Mouse (Mus musculus) limb, embryonic 11.5 days (tissue): ENCODE results near the gene Olfr968. TPM values are rescaled to one million over a fixed set of nuclear protein-coding genes. Genes with fewer than 3 reads are reported as not detected.

ENCODE experiments used
- ATAC-seq: fragments of 200-750 bp; cut with Nextera tagmentation; 2 replicates; pipeline ENCODE4 v1.8.0; 2017; ENCODE audit warnings: low read depth; ENCODE audit not compliant: insufficient number of reproducible peaks, low FRiP score, low TSS enrichment
- DNase-seq: peaks from one replicate; pipeline ENCODE4 v3.0.0-alpha.2; 2015; ENCODE audit warnings: low spot score
- H3K27ac ChIP-seq: fragments of 300-500 bp; sonication (generic); replicated peaks from 2 replicates; pipeline ENCODE4 v1.5.1; 2014; ENCODE audit warnings: low read depth, mild to moderate bottlenecking, low read length
- H3K27me3 ChIP-seq: fragments of 300-500 bp; sonication (generic); 2 replicates; pipeline ENCODE4 v1.6.1; 2014; ENCODE audit warnings: mild to moderate bottlenecking, low read length, mixed read lengths; ENCODE audit not compliant: control insufficient read depth, insufficient read depth
- H3K36me3 ChIP-seq: fragments of 300-500 bp; sonication (generic); 2 replicates; pipeline ENCODE4 v1.6.1; 2014; ENCODE audit warnings: mild to moderate bottlenecking, low read length, moderate library complexity, mixed read lengths; ENCODE audit not compliant: control insufficient read depth, insufficient read depth
- H3K4me1 ChIP-seq: fragments of 300-500 bp; sonication (generic); 2 replicates; pipeline ENCODE4 v1.6.1; 2014; ENCODE audit warnings: low read length, mixed read lengths; ENCODE audit not compliant: control insufficient read depth, insufficient read depth
- H3K4me2 ChIP-seq: fragments of 300-500 bp; sonication (generic); 2 replicates; pipeline ENCODE4 v1.6.1; 2014; ENCODE audit warnings: low read depth, mild to moderate bottlenecking, moderate library complexity; ENCODE audit not compliant: severe bottlenecking
- H3K4me3 ChIP-seq: fragments of 300-500 bp; sonication (generic); 2 replicates; pipeline ENCODE4 v1.5.1; 2014; ENCODE audit warnings: low read depth, low read length
- H3K9ac ChIP-seq: fragments of 300-500 bp; sonication (generic); 2 replicates; pipeline ENCODE4 v1.6.1; 2014; ENCODE audit warnings: mild to moderate bottlenecking, low read length
- H3K9me3 ChIP-seq: fragments of 300-500 bp; sonication (generic); 2 replicates; pipeline ENCODE4 v1.6.1; 2016; ENCODE audit warnings: low read length; ENCODE audit not compliant: control insufficient read depth
- WGBS: fragments of 180-500 bp; shearing (Covaris S2); extraction: QIAGEN DNeasy Blood & Tissue Kit; methylation state at CpG from one replicate; pipeline ENCODE4 v1.1.7; 2014; 5-methylcytosine and 5-hydroxymethylcytosine counted together
- polyA plus RNA-seq: library from polyadenylated mRNA; unstranded; fragments of >200 nt; fragmentation: Nextera tagmentation; extraction: Ambion mirVana; gene quantifications from 2 replicates; pipeline ENCODE4 v1.2.1, GENCODE M21; 2014

Gene Olfr968
- not detected in 2 replicates for polyA plus RNA-seq

DNA sequence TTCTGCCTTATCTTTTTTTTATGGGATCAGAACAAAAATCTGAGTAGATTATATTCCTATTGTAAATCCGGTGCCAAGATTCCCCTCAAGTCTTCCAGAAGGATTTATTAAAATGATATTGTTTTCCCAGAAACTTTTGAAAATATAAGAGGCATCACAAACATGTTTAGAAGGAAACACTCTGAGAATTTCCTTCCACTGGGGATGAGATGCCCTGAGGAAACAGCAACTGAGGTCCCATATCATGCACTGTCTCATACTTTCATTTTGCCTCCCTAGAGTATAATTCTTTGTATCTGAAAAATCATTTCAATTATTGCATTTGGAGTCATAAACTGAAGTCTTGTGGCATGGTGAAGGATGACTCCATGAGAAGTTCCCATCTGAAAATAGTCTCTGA is at the start of gene Olfr968:
TSS of gene Olfr968 (minus strand) at position 101 of the 400 bp plus-strand sequence.
- Histone ChIP-seq H3K4me3 (no peak within 1 kb of the TSS), H3K9me3 (no peaks in the 10 kb centered on the region), H3K36me3 (no peaks in the 10 kb centered on the region), H3K27me3 (no peaks in the 10 kb centered on the region), H3K9ac (no peak within 1 kb of the TSS), H3K27ac (no peak within 1 kb of the TSS), H3K4me1 (no peaks in the 10 kb centered on the region), H3K4me2 (no peak within 1 kb of the TSS)
- no peak for DNase-seq
- no peak for ATAC-seq
- WGBS: 78% methylated on average over 1 of the region's 1 CpGs

DNA sequence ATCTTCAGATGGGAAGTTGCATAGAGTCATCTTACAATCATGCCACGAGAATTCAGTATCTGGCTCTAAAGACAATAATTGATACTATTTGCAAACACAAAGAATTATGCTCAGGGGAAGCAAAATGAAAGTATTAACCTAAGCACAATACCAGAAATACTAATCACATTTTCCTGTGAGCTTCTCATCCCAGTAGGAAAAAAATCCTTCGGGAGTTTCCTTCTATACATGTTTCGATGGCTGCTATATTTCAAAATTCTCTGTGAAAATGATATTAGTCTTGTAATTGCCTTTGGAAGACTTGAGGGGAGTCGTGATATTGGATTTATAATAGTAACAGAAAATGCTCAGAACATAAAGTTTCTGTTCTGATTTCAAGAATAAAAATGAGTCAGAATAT is 25.5 kb upstream of the Olfr968 start, which contains the start of gene Olfr970:
TSS of gene Olfr970 (plus strand) at position 301 of the 400 bp plus-strand sequence.
- Histone ChIP-seq H3K9me3 (no peaks in the 10 kb centered on the region), H3K4me1 (no peaks in the 10 kb centered on the region), H3K9ac (no peak within 1 kb of the TSS), H3K4me3 (no peak within 1 kb of the TSS), H3K4me2 (no peak within 1 kb of the TSS), H3K27me3 (no peaks in the 10 kb centered on the region), H3K36me3 (no peaks in the 10 kb centered on the region), H3K27ac (no peak within 1 kb of the TSS)
- ATAC-seq (no peak), DNase-seq (no peak)
- 81% methylated on average over 4 of the region's 4 CpGs for WGBS

DNA sequence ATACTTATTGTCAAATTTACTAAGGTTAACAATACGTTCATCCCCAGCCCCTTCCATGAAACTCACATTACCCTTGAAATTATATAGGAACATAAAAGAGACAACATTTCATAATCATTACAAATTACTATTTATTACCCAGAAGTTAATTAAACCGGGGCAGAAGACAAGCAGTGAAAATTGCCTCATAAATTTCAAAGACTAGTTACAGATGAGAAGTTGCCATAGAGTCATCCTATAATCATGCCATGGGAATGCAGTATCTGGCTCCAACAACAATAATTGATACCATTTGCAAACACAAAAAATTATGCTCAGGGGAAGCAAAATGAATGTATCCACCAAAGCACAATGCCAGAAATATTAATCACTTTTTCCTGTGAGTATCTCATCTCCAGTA is 7.5 kb upstream of the Olfr968 start, which contains the start of gene Olfr969:
TSS of gene Olfr969 (plus strand) at position 388 of the 400 bp plus-strand sequence.
- ATAC-seq: no peak
- H3K36me3 ChIP-seq: no peaks in the 10 kb centered on the region
- no peak within 1 kb of the TSS for H3K4me3 ChIP-seq
- 55% methylated on average over 2 of the region's 2 CpGs for WGBS
- no peak within 1 kb of the TSS for H3K4me2 ChIP-seq
- no peaks in the 10 kb centered on the region for H3K27me3 ChIP-seq
- H3K27ac ChIP-seq: no peak within 1 kb of the TSS
- no peaks in the 10 kb centered on the region for H3K4me1 ChIP-seq
- DNase-seq: no peak
- H3K9ac ChIP-seq: no peak within 1 kb of the TSS
- H3K9me3 ChIP-seq: no peaks in the 10 kb centered on the region

DNA sequence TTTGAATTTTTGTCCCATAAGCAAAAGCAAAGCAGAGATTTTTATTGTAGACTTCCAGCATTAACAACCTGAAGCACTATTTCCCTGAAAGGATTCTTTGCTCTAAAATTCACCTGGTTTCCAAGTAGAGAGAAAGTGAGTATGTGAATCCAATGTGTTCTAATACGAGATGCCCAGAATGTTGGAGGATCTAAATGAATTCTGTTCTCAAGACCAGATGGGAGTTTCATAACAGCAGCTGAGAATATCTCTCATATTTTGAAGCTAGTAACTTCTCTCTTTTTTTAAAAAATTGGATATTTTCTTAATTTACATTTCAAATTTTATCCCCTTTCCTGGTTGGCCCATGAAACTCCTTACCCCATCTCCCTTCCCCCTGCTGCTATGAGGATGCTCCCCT is 36.6 kb downstream of the Olfr968 start:
- Histone ChIP-seq H3K9ac (no peak overlapping the region), H3K4me1 (no peaks in the 10 kb centered on the region), H3K36me3 (no peaks in the 10 kb centered on the region), H3K4me2 (no peak overlapping the region), H3K27me3 (no peaks in the 10 kb centered on the region), H3K9me3 (no peaks in the 10 kb centered on the region), H3K27ac (no peak overlapping the region), H3K4me3 (no peak overlapping the region)
- DNase-seq (no peak), ATAC-seq (no peak)
- 77% methylated on average over 1 of the region's 1 CpGs for WGBS

DNA sequence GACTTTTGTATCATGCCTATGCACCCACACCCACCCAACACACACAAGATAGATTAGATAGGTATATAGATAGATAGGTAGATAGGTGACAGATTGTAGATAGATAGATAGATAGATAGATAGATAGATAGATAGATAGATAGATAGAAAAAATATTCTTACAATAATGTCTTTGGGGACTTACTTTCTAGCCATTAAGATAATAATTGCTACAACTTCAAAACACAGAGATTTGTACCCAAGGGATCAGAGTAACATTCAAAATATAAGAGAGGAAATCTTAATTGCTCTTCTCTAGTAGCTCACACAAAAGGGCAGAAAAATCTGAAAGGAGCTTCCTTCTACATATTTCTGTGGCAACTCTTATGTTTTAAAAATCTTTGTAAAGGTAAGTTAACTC is 37.1 kb downstream of the Olfr968 start, which contains the start of gene Olfr967:
TSS of gene Olfr967 (plus strand) at position 301 of the 400 bp plus-strand sequence.
- H3K9ac ChIP-seq: no peak within 1 kb of the TSS
- no peaks in the 10 kb centered on the region for H3K9me3 ChIP-seq
- H3K4me1 ChIP-seq: no peaks in the 10 kb centered on the region
- no peaks in the 10 kb centered on the region for H3K36me3 ChIP-seq
- H3K4me3 ChIP-seq: no peak within 1 kb of the TSS
- H3K4me2 ChIP-seq: no peak within 1 kb of the TSS
- ATAC-seq: no peak
- no peak for DNase-seq
- no peak within 1 kb of the TSS for H3K27ac ChIP-seq
- no peaks in the 10 kb centered on the region for H3K27me3 ChIP-seq

DNA sequence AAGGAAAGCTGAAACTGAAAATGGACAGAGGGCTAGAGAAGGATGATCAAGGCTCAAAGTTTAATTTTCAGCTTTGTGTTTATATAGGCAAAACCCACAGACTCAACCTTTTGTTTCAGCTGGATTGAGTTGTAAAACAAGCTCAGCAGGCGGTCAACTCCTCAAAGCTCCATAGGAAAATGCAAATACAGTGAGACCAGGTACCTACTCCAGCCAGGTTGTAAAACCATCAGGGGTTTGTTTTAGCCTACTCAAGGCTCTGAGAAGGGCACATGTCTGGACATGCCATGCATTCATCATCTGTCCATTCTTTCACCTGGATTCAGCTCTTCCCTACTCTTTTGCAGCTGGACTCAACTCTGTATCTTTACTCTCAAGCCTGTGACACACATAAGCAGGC is 42.3 kb downstream of the Olfr968 start:
- Histone ChIP-seq H3K27ac (no peak overlapping the region), H3K27me3 (no peaks in the 10 kb centered on the region), H3K9ac (no peak overlapping the region), H3K36me3 (no peaks in the 10 kb centered on the region), H3K4me1 (no peaks in the 10 kb centered on the region), H3K9me3 (no peaks in the 10 kb centered on the region), H3K4me3 (no peak overlapping the region), H3K4me2 (no peak overlapping the region)
- 84% methylated on average over 1 of the region's 1 CpGs for WGBS
- DNase-seq (no peak), ATAC-seq (no peak)

DNA sequence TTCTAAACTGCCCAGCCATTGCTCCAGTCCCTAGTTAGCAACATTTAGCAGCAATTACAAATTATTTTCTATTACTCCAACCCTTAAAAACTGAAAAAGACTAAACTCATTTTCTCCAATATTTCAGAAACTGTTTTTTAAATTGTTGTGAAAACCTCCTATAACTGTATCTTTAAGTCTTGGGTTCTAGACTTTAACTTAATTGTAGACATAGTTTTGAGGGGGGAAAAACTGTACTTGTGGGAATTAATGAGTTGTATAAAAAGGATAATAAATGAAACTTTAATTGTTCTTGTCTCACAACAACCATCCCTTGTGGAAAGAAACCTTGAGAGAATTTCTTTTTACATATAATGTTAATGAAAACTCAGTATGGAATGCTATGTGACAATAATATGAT is 52.4 kb downstream of the Olfr968 start, which contains the start of gene Olfr150:
TSS of gene Olfr150 (plus strand) at position 301 of the 400 bp plus-strand sequence.
- Histone ChIP-seq H3K36me3 (no peaks in the 10 kb centered on the region), H3K4me1 (no peaks in the 10 kb centered on the region), H3K4me2 (no peak within 1 kb of the TSS), H3K27ac (no peak within 1 kb of the TSS), H3K9me3 (no peaks in the 10 kb centered on the region), H3K9ac (no peak within 1 kb of the TSS), H3K4me3 (no peak within 1 kb of the TSS), H3K27me3 (no peaks in the 10 kb centered on the region)
- no peak for ATAC-seq
- DNase-seq: no peak

Other genes with a start within 250 kb of the Olfr968 start
- gene Olfr958, start 229.2 kb downstream of the Olfr968 start, polyA plus RNA-seq: not detected in 2 replicates
- not detected in 2 replicates for gene Olfr959, start 207.7 kb downstream of the Olfr968 start, polyA plus RNA-seq
- 9.4 and 12.9 TPM in 2 replicates for gene AW551984, start 178.8 kb downstream of the Olfr968 start, polyA plus RNA-seq
- gene Olfr148, start 172.6 kb downstream of the Olfr968 start, polyA plus RNA-seq: not detected in 2 replicates
- gene Olfr960, start 161.9 kb downstream of the Olfr968 start, polyA plus RNA-seq: not detected in 2 replicates
- not detected in 2 replicates for gene Olfr961, start 138.2 kb downstream of the Olfr968 start, polyA plus RNA-seq
- not detected in 2 replicates for gene Olfr963, start 116.0 kb downstream of the Olfr968 start, polyA plus RNA-seq
- gene Olfr149, start 76.1 kb downstream of the Olfr968 start, polyA plus RNA-seq: not detected in 2 replicates
- not detected in 2 replicates for gene Olfr965, start 71.9 kb downstream of the Olfr968 start, polyA plus RNA-seq
- not detected in 2 replicates for gene Olfr150, start 52.3 kb downstream of the Olfr968 start, polyA plus RNA-seq
- gene Olfr967, start 37.0 kb downstream of the Olfr968 start, polyA plus RNA-seq: not detected in 2 replicates
- gene Olfr969, start 7.7 kb upstream of the Olfr968 start, polyA plus RNA-seq: not detected in 2 replicates
- gene Olfr970, start 25.6 kb upstream of the Olfr968 start, polyA plus RNA-seq: not detected in 2 replicates
- gene Olfr971, start 53.6 kb upstream of the Olfr968 start, polyA plus RNA-seq: not detected in 2 replicates
- not detected in 2 replicates for gene Olfr972, start 83.2 kb upstream of the Olfr968 start, polyA plus RNA-seq
- not detected in 2 replicates for gene Olfr229, start 124.1 kb upstream of the Olfr968 start, polyA plus RNA-seq
- not detected in 2 replicates for gene Olfr974, start 154.2 kb upstream of the Olfr968 start, polyA plus RNA-seq
- gene Olfr975, start 168.8 kb upstream of the Olfr968 start, polyA plus RNA-seq: 0.09 TPM in 1 of 2 replicates, not detected in the other
- not detected in 2 replicates for gene Olfr976, start 177.9 kb upstream of the Olfr968 start, polyA plus RNA-seq
- not detected in 2 replicates for gene Olfr978, start 208.9 kb upstream of the Olfr968 start, polyA plus RNA-seq
- not detected in 2 replicates for gene Olfr979, start 220.2 kb upstream of the Olfr968 start, polyA plus RNA-seq
- not detected in 2 replicates for gene Olfr980, start 226.3 kb upstream of the Olfr968 start, polyA plus RNA-seq
- gene Olfr981, start 238.2 kb upstream of the Olfr968 start, polyA plus RNA-seq: not detected in 2 replicates